Comparison of ENCODE assay signal across 22 mouse cellular contexts in genomic region chr2:59716461-59716860, GRCm38 (mm10).
"Had no signal": no experiment of that assay in that cellular context is flagged by ENCODE, and none has a peak within 500 bp of the region (broad histone marks: within the 10 kb centered on the region; RNA-seq: fewer than 3 reads in every experiment).

No protein-coding gene starts in this region.

- H3K36me3 ChIP-seq: limb, embryonic 13.5 days; liver, embryonic 12.5 days; liver, embryonic 15.5 days; lung, embryonic 15.5 days; midbrain, embryonic 10.5 days; midbrain, embryonic 15.5 days; neural tube, embryonic 13.5 days; stomach, embryonic 15.5 days had no signal

- H3K9ac ChIP-seq: limb, embryonic 13.5 days; liver, embryonic 12.5 days; liver, embryonic 15.5 days; lung, embryonic 15.5 days; midbrain, embryonic 15.5 days; neural tube, embryonic 13.5 days; stomach, embryonic 15.5 days had no signal

- H3K9me3 ChIP-seq: limb, embryonic 13.5 days; liver, embryonic 12.5 days; liver, embryonic 15.5 days; lung, embryonic 15.5 days; megakaryocyte, embryonic 14.5 days; midbrain, embryonic 10.5 days; midbrain, embryonic 15.5 days; neural tube, embryonic 13.5 days; stomach, embryonic 15.5 days had no signal

- DNase-seq: kidney, adult 2 months; kidney, postnatal 36 days; layer of hippocampus, postnatal 36 days; liver; lung, adult 18-20 months; lung, postnatal 10 days; lung, postnatal 36 days; retina, postnatal 1 day; right cerebral cortex, postnatal 25 days; spleen, adult 18-20 months; thymus, postnatal 36 days had no signal

- H3K27ac ChIP-seq: kidney, postnatal 0 days; left cerebral cortex, adult 2 months; limb, embryonic 13.5 days; liver, embryonic 12.5 days; liver, embryonic 15.5 days; midbrain, embryonic 10.5 days; midbrain, embryonic 15.5 days; neural tube, embryonic 13.5 days; stomach, embryonic 15.5 days had no signal

- H3K27me3 ChIP-seq: limb, embryonic 13.5 days; liver, embryonic 12.5 days; liver, embryonic 15.5 days; lung, embryonic 15.5 days; midbrain, embryonic 15.5 days; neural tube, embryonic 13.5 days; stomach, embryonic 15.5 days had no signal

- H3K4me2 ChIP-seq: limb, embryonic 13.5 days; liver, embryonic 12.5 days; liver, embryonic 15.5 days; lung, embryonic 15.5 days; midbrain, embryonic 15.5 days; neural tube, embryonic 13.5 days; stomach, embryonic 15.5 days had no signal

- H3K4me3 ChIP-seq: left cerebral cortex, adult 2 months; limb, embryonic 13.5 days; liver, embryonic 12.5 days; liver, embryonic 15.5 days; lung, embryonic 15.5 days; megakaryocyte, embryonic 14.5 days; midbrain, embryonic 10.5 days; midbrain, embryonic 15.5 days; neural tube, embryonic 13.5 days; stomach, embryonic 15.5 days had no signal

- ATAC-seq: liver, embryonic 12.5 days; midbrain, embryonic 15.5 days had no signal
